Comparison of ENCODE assay signal across 8 mouse cellular contexts in genomic region chr8:13678182-13678581, GRCm38 (mm10). TPM values are rescaled to one million over a fixed set of nuclear protein-coding genes. Genes with fewer than 3 reads are reported as not detected.
DNase-seq lines count a peak whose midpoint lies in the region; ATAC-seq and TF ChIP-seq lines count a peak whose summit lies in the region.

No protein-coding gene starts in this region.

- intact Hi-C loops in left cerebral cortex, postnatal 4 days (cut with DNase I): no loop called here

- H3K36me3 ChIP-seq in forebrain, embryonic 11.5 days (ENCODE audit: control insufficient read depth, insufficient read depth, low read length): no peaks in the 10 kb centered on the region
- no peaks in the 10 kb centered on the region; the same call in 1 of the 2 replicates for H3K36me3 ChIP-seq in spleen, adult 2 months (ENCODE audit: control insufficient read depth, insufficient read depth, low read length)

- 27% methylated on average over 8 of the region's 8 CpGs for WGBS in lung, adult 2 months
- whole genome bisulfite sequencing in forebrain, embryonic 11.5 days: 56% methylated on average over 8 of the region's 8 CpGs
- 13% methylated on average over 8 of the region's 8 CpGs for WGBS in spleen, adult 2 months

- H3K9me3 ChIP-seq in forebrain, embryonic 11.5 days (ENCODE audit: control insufficient read depth, low read length): no peaks in the 10 kb centered on the region

- no peak for TF ChIP-seq CTCF in lung, adult 2 months (IDR thresholded peaks at IDR 0.05; ENCODE audit: insufficient read depth, low read length)
- TF ChIP-seq CTCF in spleen, adult 2 months (IDR thresholded peaks at IDR 0.05; ENCODE audit: extremely low read depth, insufficient read depth, insufficient read length, insufficient replicate concordance): no peak

- peaks cover 7% of the 10 kb centered on the region for H3K4me1 ChIP-seq in lung, adult 2 months (ENCODE audit: control insufficient read depth, insufficient read depth, low read length)
- peaks cover 4% of the 10 kb centered on the region; the same call in 1 of the 2 replicates for H3K4me1 ChIP-seq in forebrain, embryonic 11.5 days (replicated peaks; ENCODE audit: control insufficient read depth, insufficient read depth, low read length)
- peaks cover 23% of the 10 kb centered on the region; the same call in 1 of the 2 replicates for H3K4me1 ChIP-seq in spleen, adult 2 months (ENCODE audit: control insufficient read depth, insufficient read depth, insufficient read length)

- H3K9ac ChIP-seq in forebrain, embryonic 11.5 days (ENCODE audit: low read length): 0 out of 2 replicates have a peak overlapping the region, but pooled peaks have one; percentile 39

- DNase-seq in lung, postnatal 25 days (ENCODE audit: low spot score): peak; percentile 11
- DNase-seq in lung, adult 2 months: no peak
- DNase-seq in forebrain, embryonic 11.5 days (ENCODE audit: low spot score): no peak
- peak; percentile 61 for DNase-seq in liver
- peak; percentile 43 to 65 for DNase-seq in spleen, adult 2 months (ENCODE audit: low read depth in 1 of 2, low spot score in 2 of 2)
- DNase-seq in left cerebral cortex, postnatal 4 days: no peak
- no peak for DNase-seq in left cerebral cortex, adult 8-10 months (ENCODE audit: low spot score in 2 of 2)
- DNase-seq in layer of hippocampus, postnatal 14 days (ENCODE audit: low spot score in 2 of 2): no peak

- no peak overlapping the region for H3K27ac ChIP-seq in forebrain, embryonic 11.5 days (ENCODE audit: low read depth, low read length)
- H3K27ac ChIP-seq in spleen, adult 2 months (ENCODE audit: insufficient read depth, low read length): peak overlapping the region; percentile 63

- no peak overlapping the region for H3K4me3 ChIP-seq in lung, adult 2 months (replicated peaks; ENCODE audit: extremely low read depth, low read depth, low read length)
- peak overlapping the region; percentile 72 for H3K4me3 ChIP-seq in forebrain, embryonic 11.5 days (ENCODE audit: low read depth, low read length)
- peak overlapping the region; percentile 62 for H3K4me3 ChIP-seq in spleen, adult 2 months (ENCODE audit: extremely low read depth, insufficient read depth, insufficient read length)

- no peak for TF ChIP-seq POLR2A in lung, adult 2 months (IDR thresholded peaks at IDR 0.05; ENCODE audit: borderline replicate concordance, extremely low read depth, low read depth, low read length)
- TF ChIP-seq POLR2A in spleen, adult 2 months (IDR thresholded peaks at IDR 0.05; ENCODE audit: low read depth, low read length): no peak

- ATAC-seq in forebrain, embryonic 11.5 days (replicated peaks; ENCODE audit: low FRiP score): no peak

- H3K27me3 ChIP-seq in forebrain, embryonic 11.5 days (ENCODE audit: control insufficient read depth, insufficient read depth, low read length): no peaks in the 10 kb centered on the region
- no peaks in the 10 kb centered on the region for H3K27me3 ChIP-seq in spleen, adult 2 months (ENCODE audit: control insufficient read depth, insufficient read depth, low read length)

- H3K4me2 ChIP-seq in forebrain, embryonic 11.5 days (ENCODE audit: low read depth, low read length, severe bottlenecking): peak overlapping the region; percentile 90

RNA-seq across cellular contexts. Expression of gene Rasa3, which starts 0.8 kb away (rescaled TPM):
- polyA plus RNA-seq in lung, adult 2 months (2012; rRNA removed): 37.1 and 43.5 TPM in 2 replicates
- polyA plus RNA-seq in forebrain, embryonic 11.5 days (2014; fragmentation: Nextera tagmentation; extraction: Ambion mirVana): 28.0 and 28.6 TPM in 2 replicates
- 98.7 and 123 TPM in 2 replicates for polyA plus RNA-seq in spleen, adult 2 months (2012; rRNA removed)
- total RNA-seq in left cerebral cortex, postnatal 4 days (2021): 10 to 100 TPM; 46.4 to 49.1 TPM
- total RNA-seq in left cerebral cortex, adult 8-10 months (2022): 10 to 100 TPM; 63.9 to 72.0 (median 69.5) TPM
- total RNA-seq in layer of hippocampus, postnatal 14 days (2021): 10 to 100 TPM; 65.5 to 65.6 TPM

RNA-seq across cellular contexts. Expression of gene Cfap97d2, which starts 27.5 kb away (rescaled TPM):
- polyA plus RNA-seq in lung, adult 2 months (2012; rRNA removed): 1.7 and 2.5 TPM in 2 replicates
- polyA plus RNA-seq in forebrain, embryonic 11.5 days (2014; fragmentation: Nextera tagmentation; extraction: Ambion mirVana): 0.96 and 1.3 TPM in 2 replicates
- 0.11 and 0.12 TPM in 2 replicates for polyA plus RNA-seq in spleen, adult 2 months (2012; rRNA removed)
- 1 to 10 TPM in 1 of 2 experiments, under 1 TPM in 1; 0.66 to 1.9 TPM for total RNA-seq in left cerebral cortex, postnatal 4 days (2021)
- 1 to 10 TPM; 1.1 to 2.6 (median 2.0) TPM for total RNA-seq in left cerebral cortex, adult 8-10 months (2022)
- total RNA-seq in layer of hippocampus, postnatal 14 days (2021): 1 to 10 TPM; 2.7 to 2.8 TPM

Comparison
In these comparisons a context has a peak if more than half of its experiments do, and no peak if none do; other contexts are left out.
1. DNase-seq: peak in lung, postnatal 25 days (single experiment), liver (single experiment) and spleen, adult 2 months (2 of 2); none in lung, adult 2 months (single experiment), forebrain, embryonic 11.5 days (single experiment), left cerebral cortex, postnatal 4 days (single experiment), left cerebral cortex, adult 8-10 months (0 of 2) and layer of hippocampus, postnatal 14 days (0 of 2).